Mouse (Mus musculus): ENCODE results near the gene Adat3. TPM values are rescaled to one million over a fixed set of nuclear protein-coding genes. Genes with fewer than 3 reads are reported as not detected.

The Adat3 gene
- polyA plus RNA-seq (2012; rRNA removed), result 22.0 and 28.5 TPM in 2 replicates

GRCm38 (mm10) chr10:80602698-80603325 is at the start of gene Adat3, which contains the start of gene Scamp4:
Adat3 (plus strand) TSS chr10:80602880.
Scamp4 (plus strand) TSS chr10:80602872.

GRCm38 (mm10) chr10:80561116-80561944 is 41.4 kb upstream of the Adat3 start, which contains the start of gene Rexo1:
Rexo1 (minus strand) TSS chr10:80561560.

GRCm38 (mm10) chr10:80577195-80578130 is 25.2 kb upstream of the Adat3 start, which contains the start of gene Klf16:
Klf16 (minus strand) TSS chr10:80577321.

GRCm38 (mm10) chr10:80589879-80590854 is 12.5 kb upstream of the Adat3 start, which contains the start of gene Abhd17a:
Abhd17a (minus strand) TSS chr10:80590341.

GRCm38 (mm10) chr10:80605721-80606120 is 3.0 kb downstream of the Adat3 start, which contains the start of gene Gm49322:
Gm49322 (plus strand) TSS chr10:80606021.

GRCm38 (mm10) chr10:80622661-80623456 is 20.2 kb downstream of the Adat3 start, which contains the start of gene Csnk1g2:
Csnk1g2 (plus strand) TSS chr10:80622838.

GRCm38 (mm10) chr10:80656863-80657623 is 54.4 kb downstream of the Adat3 start, which contains the start of gene Btbd2:
Btbd2 (minus strand) TSS chr10:80657071.

Other genes starting within 250 kb of the Adat3 start
- 0.38 and 0.71 TPM in 2 replicates for gene Plk5, start 246.4 kb upstream of the Adat3 start, polyA plus RNA-seq (2012; rRNA removed)
- gene Mex3d, start 215.2 kb upstream of the Adat3 start, polyA plus RNA-seq (2012; rRNA removed), result 23.9 and 24.3 TPM in 2 replicates
- 112 and 120 TPM in 2 replicates for gene Mbd3, start 203.3 kb upstream of the Adat3 start, polyA plus RNA-seq (2012; rRNA removed)
- gene Uqcr11, start 196.1 kb upstream of the Adat3 start, polyA plus RNA-seq (2012; rRNA removed), result 2,050 and 2,937 TPM in 2 replicates
- gene Tcf3, start 169.2 kb upstream of the Adat3 start, polyA plus RNA-seq (2012; rRNA removed), result 84.9 and 86.2 TPM in 2 replicates
- gene Onecut3, start 108.0 kb upstream of the Adat3 start, polyA plus RNA-seq (2012; rRNA removed), result 0.02 TPM in 1 of 2 replicates, not detected in the other
- not detected in 2 replicates for gene Atp8b3, start 63.8 kb upstream of the Adat3 start, polyA plus RNA-seq (2012; rRNA removed)
- 56.3 and 60.5 TPM in 2 replicates for gene Rexo1, start 41.3 kb upstream of the Adat3 start, polyA plus RNA-seq (2012; rRNA removed)
- 32.1 and 34.5 TPM in 2 replicates for gene Klf16, start 25.6 kb upstream of the Adat3 start, polyA plus RNA-seq (2012; rRNA removed)
- 328 and 390 TPM in 2 replicates for gene Abhd17a, start 12.5 kb upstream of the Adat3 start, polyA plus RNA-seq (2012; rRNA removed)
- 145 and 162 TPM in 2 replicates for gene Scamp4, start within 50 bp of the Adat3 start, polyA plus RNA-seq (2012; rRNA removed)
- gene Gm49322, start 3.1 kb downstream of the Adat3 start, polyA plus RNA-seq (2012; rRNA removed), result 3.8 and 4.9 TPM in 2 replicates
- gene Csnk1g2, start 20.0 kb downstream of the Adat3 start, polyA plus RNA-seq (2012; rRNA removed), result 326 and 352 TPM in 2 replicates
- 89.5 and 97.5 TPM in 2 replicates for gene Btbd2, start 54.2 kb downstream of the Adat3 start, polyA plus RNA-seq (2012; rRNA removed)
- 385 and 392 TPM in 2 replicates for gene Mknk2, start 75.2 kb downstream of the Adat3 start, polyA plus RNA-seq (2012; rRNA removed)
- gene Mob3a, start 99.1 kb downstream of the Adat3 start, polyA plus RNA-seq (2012; rRNA removed), result 39.9 and 49.0 TPM in 2 replicates
- gene Izumo4, start 99.3 kb downstream of the Adat3 start, polyA plus RNA-seq (2012; rRNA removed), result 52.3 and 56.7 TPM in 2 replicates
- gene Ap3d1, start 139.4 kb downstream of the Adat3 start, polyA plus RNA-seq (2012; rRNA removed), result 116 and 122 TPM in 2 replicates
- 25.5 and 45.2 TPM in 2 replicates for gene Dot1l, start 152.3 kb downstream of the Adat3 start, polyA plus RNA-seq (2012; rRNA removed)
- gene Sf3a2, start 195.3 kb downstream of the Adat3 start, polyA plus RNA-seq (2012; rRNA removed), result 31.8 and 39.2 TPM in 2 replicates
- gene Plekhj1, start 195.7 kb downstream of the Adat3 start, polyA plus RNA-seq (2012; rRNA removed), result 54.2 and 71.9 TPM in 2 replicates
- gene Amh, start 202.4 kb downstream of the Adat3 start, polyA plus RNA-seq (2012; rRNA removed), result 0.67 and 1.1 TPM in 2 replicates
- gene Jsrp1, start 210.6 kb downstream of the Adat3 start, polyA plus RNA-seq (2012; rRNA removed), result 0.13 TPM in 1 of 2 replicates, not detected in the other
- gene Oaz1, start 223.8 kb downstream of the Adat3 start, polyA plus RNA-seq (2012; rRNA removed), result 843 and 1,116 TPM in 2 replicates
- not detected in 2 replicates for gene Lingo3, start 241.2 kb downstream of the Adat3 start, polyA plus RNA-seq (2012; rRNA removed)